ENCODE assay signal across 8 mouse cellular contexts in genomic region chr8:110941453-110941948, GRCm38 (mm10). TPM values are rescaled to one million over a fixed set of nuclear protein-coding genes. Genes with fewer than 3 reads are reported as not detected.
DNase-seq lines count a peak whose midpoint lies in the region; ATAC-seq and TF ChIP-seq lines count a peak whose summit lies in the region.

No protein-coding gene starts in this region.

- H3K4me3 ChIP-seq in liver, adult 2 months (ENCODE audit: insufficient read depth, low read depth, low read length), result no peak overlapping the region
- H3K4me3 ChIP-seq in kidney, embryonic 15.5 days (replicated peaks), result no peak overlapping the region
- H3K4me3 ChIP-seq in midbrain, embryonic 15.5 days, result no peak overlapping the region

- H3K27ac ChIP-seq in liver, adult 2 months (replicated peaks; ENCODE audit: insufficient read depth, low read depth, low read length), result no peak overlapping the region; the same call in 1 of the 2 replicates
- peak overlapping the region; percentile 73 for H3K27ac ChIP-seq in kidney, embryonic 15.5 days
- H3K27ac ChIP-seq in midbrain, embryonic 15.5 days, result no peak overlapping the region

- peak; percentile 80 for ATAC-seq in kidney, embryonic 15.5 days (replicated peaks; ENCODE audit: low FRiP score)
- ATAC-seq in midbrain, embryonic 15.5 days (replicated peaks), result no peak

- peak; percentile 25 for DNase-seq in liver, adult 2 months (ENCODE audit: extremely low read depth, low read depth, low spot score)
- DNase-seq in liver, result no peak
- peak; percentile 89 for DNase-seq in cerebellum, adult 9-10 months
- DNase-seq in heart, adult 9 months (ENCODE audit: low spot score in 2 of 2), result peak; percentile 85 to 91
- DNase-seq in ovary, postnatal 10 days (ENCODE audit: low spot score), result peak; percentile 41
- DNase-seq in spleen, adult 18-20 months, result no peak

- H3K9me3 ChIP-seq in kidney, embryonic 15.5 days (replicated peaks), result no peaks in the 10 kb centered on the region
- H3K9me3 ChIP-seq in midbrain, embryonic 15.5 days, result no peaks in the 10 kb centered on the region

- no peak for TF ChIP-seq POLR2A in liver, adult 2 months (IDR thresholded peaks at IDR 0.05; ENCODE audit: extremely low read depth, insufficient read depth, low read length)

- 84% methylated on average over 10 of the region's 10 CpGs for WGBS in liver, adult 2 months
- 33% methylated on average over 10 of the region's 10 CpGs for WGBS in kidney, embryonic 15.5 days
- WGBS in midbrain, embryonic 15.5 days, result 48% methylated on average over 10 of the region's 10 CpGs

- no peak overlapping the region for H3K9ac ChIP-seq in liver, adult 2 months (ENCODE audit: low read depth, low read length)
- no peak overlapping the region for H3K9ac ChIP-seq in kidney, embryonic 15.5 days
- H3K9ac ChIP-seq in midbrain, embryonic 15.5 days, result no peak overlapping the region

- H3K36me3 ChIP-seq in liver, adult 2 months (ENCODE audit: control insufficient read depth, insufficient read depth, low read length), result no peaks in the 10 kb centered on the region
- H3K36me3 ChIP-seq in kidney, embryonic 15.5 days, result no peaks in the 10 kb centered on the region
- H3K36me3 ChIP-seq in midbrain, embryonic 15.5 days (replicated peaks), result no peaks in the 10 kb centered on the region

- no peaks in the 10 kb centered on the region for H3K27me3 ChIP-seq in liver, adult 2 months (ENCODE audit: control insufficient read depth, insufficient read depth, low read length)
- no peaks in the 10 kb centered on the region for H3K27me3 ChIP-seq in kidney, embryonic 15.5 days
- H3K27me3 ChIP-seq in midbrain, embryonic 15.5 days (replicated peaks), result no peaks in the 10 kb centered on the region

- TF ChIP-seq CTCF in liver, adult 2 months (IDR thresholded peaks at IDR 0.05; ENCODE audit: low read depth, low read length), result no peak

- H3K4me2 ChIP-seq in kidney, embryonic 15.5 days, result 0 out of 2 replicates have a peak overlapping the region, but pooled peaks have one; percentile 5
- no peak overlapping the region for H3K4me2 ChIP-seq in midbrain, embryonic 15.5 days

- 0 out of 2 replicates have a peak, but pooled peaks cover 2% of the 10 kb centered on the region for H3K4me1 ChIP-seq in liver, adult 2 months (ENCODE audit: control insufficient read depth, insufficient read depth, low read length)
- peaks cover 36% of the 10 kb centered on the region for H3K4me1 ChIP-seq in kidney, embryonic 15.5 days
- H3K4me1 ChIP-seq in midbrain, embryonic 15.5 days, result no peaks in the 10 kb centered on the region

- H3K79me2 ChIP-seq in liver, adult 2 months (ENCODE audit: control insufficient read depth, insufficient read depth, low read length), result no peaks in the 10 kb centered on the region

RNA-seq across cellular contexts. Expression of gene St3gal2, which starts 21.8 kb away (rescaled TPM):
- 0.83 and 1.3 TPM in 2 replicates for total RNA-seq in liver, adult 2 months (2014; rRNA removed)
- 1.2 and 1.5 TPM in 2 replicates for polyA plus RNA-seq in liver, adult 2 months (2012; rRNA removed)
- polyA plus RNA-seq in kidney, embryonic 15.5 days (2015; fragmentation: Nextera tagmentation; extraction: Ambion mirVana), result 25.2 and 27.4 TPM in 2 replicates
- polyA plus RNA-seq in midbrain, embryonic 15.5 days (2015; fragmentation: Nextera tagmentation; extraction: Ambion mirVana), result 28.0 and 29.2 TPM in 2 replicates

RNA-seq across cellular contexts. Expression of gene Fuk, which starts 39.2 kb away (rescaled TPM):
- total RNA-seq in liver, adult 2 months (2014; rRNA removed), result 6.3 and 6.7 TPM in 2 replicates
- 11.2 and 11.4 TPM in 2 replicates for polyA plus RNA-seq in liver, adult 2 months (2012; rRNA removed)
- 12.0 and 13.3 TPM in 2 replicates for polyA plus RNA-seq in kidney, embryonic 15.5 days (2015; fragmentation: Nextera tagmentation; extraction: Ambion mirVana)
- polyA plus RNA-seq in midbrain, embryonic 15.5 days (2015; fragmentation: Nextera tagmentation; extraction: Ambion mirVana), result 7.3 and 8.0 TPM in 2 replicates

RNA-seq across cellular contexts. Expression of gene Ddx19a, which starts 56.1 kb away (rescaled TPM):
- 10.2 and 15.1 TPM in 2 replicates for total RNA-seq in liver, adult 2 months (2014; rRNA removed)
- 11.8 and 12.0 TPM in 2 replicates for polyA plus RNA-seq in liver, adult 2 months (2012; rRNA removed)
- polyA plus RNA-seq in kidney, embryonic 15.5 days (2015; fragmentation: Nextera tagmentation; extraction: Ambion mirVana), result 14.5 and 15.5 TPM in 2 replicates
- polyA plus RNA-seq in midbrain, embryonic 15.5 days (2015; fragmentation: Nextera tagmentation; extraction: Ambion mirVana), result 12.1 and 12.8 TPM in 2 replicates

Comparison
In these comparisons a context has a peak if more than half of its experiments do, and no peak if none do; other contexts are left out.
1. DNase-seq: peak in liver, adult 2 months (single experiment), cerebellum, adult 9-10 months (single experiment), heart, adult 9 months (2 of 2) and ovary, postnatal 10 days (single experiment); none in liver (single experiment) and spleen, adult 18-20 months (0 of 2).
2. RNA of gene St3gal2, which starts 21.8 kb away (polyA plus RNA-seq): 28.0 to 29.2 TPM in midbrain, embryonic 15.5 days and 25.2 to 27.4 TPM in kidney, embryonic 15.5 days; 1.2 to 1.5 TPM in liver, adult 2 months; every median in the first group is over 10 times any median in the second.